Mouse (Mus musculus): ENCODE measurements around the gene Il17a. TPM values are rescaled to one million over a fixed set of nuclear protein-coding genes. Genes with fewer than 3 reads are reported as not detected.

Il17a gene
- not detected for polyA plus RNA-seq (2014; fragmentation: Illumina TruSeq; extraction: RNeasy Lipid Tissue Mini Kit (QIAGEN cat#74804))

GRCm38 (mm10) chr1:20730903-20731302, at the start of gene Il17a:
Il17a (plus strand) TSS chr1:20730905.

Other genes with a start within 250 kb of the Il17a start
- 0.11 TPM for gene Pkhd1, start 112.8 kb upstream of the Il17a start, polyA plus RNA-seq (2014; fragmentation: Illumina TruSeq; extraction: RNeasy Lipid Tissue Mini Kit (QIAGEN cat#74804))
- gene Il17f, start 59.7 kb downstream of the Il17a start, polyA plus RNA-seq (2014; fragmentation: Illumina TruSeq; extraction: RNeasy Lipid Tissue Mini Kit (QIAGEN cat#74804)) = 0.97 TPM
- gene Mcm3, start 89.4 kb downstream of the Il17a start, polyA plus RNA-seq (2014; fragmentation: Illumina TruSeq; extraction: RNeasy Lipid Tissue Mini Kit (QIAGEN cat#74804)) = 12.9 TPM
- gene Paqr8, start 159.7 kb downstream of the Il17a start, polyA plus RNA-seq (2014; fragmentation: Illumina TruSeq; extraction: RNeasy Lipid Tissue Mini Kit (QIAGEN cat#74804)) = 55.9 TPM
- gene Efhc1, start 220.7 kb downstream of the Il17a start, polyA plus RNA-seq (2014; fragmentation: Illumina TruSeq; extraction: RNeasy Lipid Tissue Mini Kit (QIAGEN cat#74804)) = 9.7 TPM